Mouse (Mus musculus) kidney, embryonic 15.5 days (tissue): Measurements from ENCODE around the gene Ppil6. TPM values are rescaled to one million over a fixed set of nuclear protein-coding genes. Genes with fewer than 3 reads are reported as not detected.

Experiments
- ATAC-seq: fragments of 200-750 bp; cut with Nextera tagmentation; replicated peaks from 2 replicates; pipeline ENCODE4 v1.8.0; 2017; ENCODE audit warnings: moderate TSS enrichment; ENCODE audit not compliant: low FRiP score
- H3K27ac ChIP-seq: fragments of 300-500 bp; sonication (generic); 2 replicates; pipeline ENCODE4 v1.5.1; 2015; ENCODE audit warnings: mild to moderate bottlenecking, inconsistent platforms
- H3K27me3 ChIP-seq: fragments of 300-500 bp; sonication (generic); 2 replicates; pipeline ENCODE4 v1.6.1; 2015; ENCODE audit warnings: inconsistent platforms
- H3K36me3 ChIP-seq: fragments of 300-500 bp; sonication (generic); 2 replicates; pipeline ENCODE4 v1.6.1; 2015; ENCODE audit warnings: inconsistent platforms
- H3K4me1 ChIP-seq: fragments of 300-500 bp; sonication (generic); 2 replicates; pipeline ENCODE4 v1.6.1; 2015; ENCODE audit warnings: inconsistent platforms
- H3K4me2 ChIP-seq: fragments of 300-500 bp; sonication (generic); 2 replicates; pipeline ENCODE4 v1.6.1; 2015; ENCODE audit warnings: moderate library complexity, mild to moderate bottlenecking, inconsistent platforms
- H3K4me3 ChIP-seq: fragments of 300-500 bp; sonication (generic); replicated peaks from 2 replicates; pipeline ENCODE4 v1.5.1; 2015; ENCODE audit warnings: mild to moderate bottlenecking, inconsistent platforms
- H3K9ac ChIP-seq: fragments of 300-500 bp; sonication (generic); 2 replicates; pipeline ENCODE4 v1.6.1; 2015; ENCODE audit warnings: mild to moderate bottlenecking, inconsistent platforms
- H3K9me3 ChIP-seq: fragments of 300-500 bp; sonication (generic); replicated peaks from 2 replicates; pipeline ENCODE4 v1.6.1; 2016; ENCODE audit warnings: inconsistent platforms
- WGBS: fragments of 180-500 bp; shearing (Covaris S2); methylation state at CpG from one replicate; pipeline ENCODE4 v1.1.7; 2015; ENCODE audit warnings: mixed read lengths; 5-methylcytosine and 5-hydroxymethylcytosine counted together
- polyA plus RNA-seq: library from polyadenylated mRNA; unstranded; fragments of >200 nt; fragmentation: Nextera tagmentation; extraction: Ambion mirVana; gene quantifications from 2 replicates; pipeline ENCODE4 v1.2.1, GENCODE M21; 2015

Gene Ppil6
- polyA plus RNA-seq, 1 experiment from 2014 or later = 2.4 TPM

- no peak overlapping the region for H3K4me2 ChIP-seq
- H3K9me3 ChIP-seq = no peaks in the 10 kb centered on the region
- H3K27ac ChIP-seq = no peak overlapping the region
- H3K4me3 ChIP-seq = no peak overlapping the region
- H3K4me1 ChIP-seq = no peaks in the 10 kb centered on the region
- WGBS = 80% methylated on average over 4 of the region's 4 CpGs
- no peak overlapping the region for H3K9ac ChIP-seq
- no peaks in the 10 kb centered on the region for H3K36me3 ChIP-seq
- ATAC-seq = no peak
- no peaks in the 10 kb centered on the region for H3K27me3 ChIP-seq
Observed at GRCm38 (mm10) chr10:41514301-41514700, 24.1 kb downstream of the Ppil6 start.

GRCm38 (mm10) chr10:41514921-41515320 lies 24.7 kb downstream of the Ppil6 start:
- no peak overlapping the region for H3K27ac ChIP-seq
- no peak overlapping the region for H3K4me3 ChIP-seq
- H3K9me3 ChIP-seq = no peaks in the 10 kb centered on the region
- no peaks in the 10 kb centered on the region for H3K4me1 ChIP-seq
- no peak for ATAC-seq
- no peak overlapping the region for H3K9ac ChIP-seq
- H3K27me3 ChIP-seq = no peaks in the 10 kb centered on the region
- no peak overlapping the region for H3K4me2 ChIP-seq
- no peaks in the 10 kb centered on the region for H3K36me3 ChIP-seq

GRCm38 (mm10) chr10:41518508-41518980 lies 28.3 kb downstream of the Ppil6 start:
- peak; percentile 70 for ATAC-seq
- under 1% methylated on average over 23 of the region's 23 CpGs for WGBS
- H3K9me3 ChIP-seq = no peaks in the 10 kb centered on the region
- no peaks in the 10 kb centered on the region for H3K27me3 ChIP-seq
- H3K4me2 ChIP-seq = peak overlapping the region; percentile 86
- H3K36me3 ChIP-seq = peaks cover 6% of the 10 kb centered on the region
- peak overlapping the region; percentile 97 for H3K4me3 ChIP-seq
- peak overlapping the region; percentile 98 for H3K27ac ChIP-seq
- peak overlapping the region; percentile 96 for H3K9ac ChIP-seq
- peaks cover 20% of the 10 kb centered on the region for H3K4me1 ChIP-seq

- H3K4me1 ChIP-seq = peaks cover 22% of the 10 kb centered on the region
- H3K9ac ChIP-seq = peak within 1 kb of the TSS; percentile 96
- peak within 1 kb of the TSS; percentile 98 for H3K27ac ChIP-seq
- peak; percentile 95 for ATAC-seq
- peak within 1 kb of the TSS; percentile 86 for H3K4me2 ChIP-seq
- H3K4me3 ChIP-seq = peak within 1 kb of the TSS; percentile 97
- peaks cover 12% of the 10 kb centered on the region for H3K36me3 ChIP-seq
- H3K27me3 ChIP-seq = no peaks in the 10 kb centered on the region
- H3K9me3 ChIP-seq = no peaks in the 10 kb centered on the region
- WGBS = under 1% methylated on average over 60 of the region's 69 CpGs
Observed at GRCm38 (mm10) chr10:41518981-41519618, 28.9 kb downstream of the Ppil6 start, which contains the start of gene Cd164. Gene Cd164, plus strand, starts transcription at chr10:41519414.

- peak overlapping the region; percentile 86 for H3K4me2 ChIP-seq
- peaks cover 19% of the 10 kb centered on the region for H3K36me3 ChIP-seq
- no peaks in the 10 kb centered on the region for H3K9me3 ChIP-seq
- H3K9ac ChIP-seq = peak overlapping the region; percentile 96
- peaks cover 22% of the 10 kb centered on the region for H3K4me1 ChIP-seq
- H3K27me3 ChIP-seq = no peaks in the 10 kb centered on the region
- peak overlapping the region; percentile 98 for H3K27ac ChIP-seq
- peak; percentile 44 for ATAC-seq
- H3K4me3 ChIP-seq = peak overlapping the region; percentile 97
- under 1% methylated on average over 65 of the region's 65 CpGs for WGBS
Observed at GRCm38 (mm10) chr10:41519640-41520409, 29.6 kb downstream of the Ppil6 start.

DNA sequence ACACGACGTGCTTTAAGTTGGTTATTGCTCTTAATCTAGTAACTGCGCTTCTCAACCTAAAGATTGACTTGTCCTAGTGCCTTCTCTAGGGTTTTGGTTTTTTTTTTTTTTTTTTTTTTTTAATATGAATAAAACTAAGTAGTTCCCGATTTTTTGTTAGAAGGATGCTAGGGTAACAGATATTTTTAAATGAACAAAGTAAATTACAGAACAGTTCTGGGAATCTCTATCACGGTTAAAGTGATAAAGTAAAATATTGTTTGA lies 30.1 kb downstream of the Ppil6 start:
- peaks cover 22% of the 10 kb centered on the region for H3K36me3 ChIP-seq
- WGBS = 0% methylated on average over 5 of the region's 5 CpGs
- H3K4me1 ChIP-seq = peaks cover 22% of the 10 kb centered on the region
- H3K4me2 ChIP-seq = peak overlapping the region; percentile 86
- H3K27ac ChIP-seq = peak overlapping the region; percentile 98; the same call in 1 of the 2 replicates
- no peak for ATAC-seq
- H3K27me3 ChIP-seq = no peaks in the 10 kb centered on the region
- H3K4me3 ChIP-seq = peak overlapping the region; percentile 97
- H3K9me3 ChIP-seq = no peaks in the 10 kb centered on the region
- H3K9ac ChIP-seq = peak overlapping the region; percentile 96

DNA sequence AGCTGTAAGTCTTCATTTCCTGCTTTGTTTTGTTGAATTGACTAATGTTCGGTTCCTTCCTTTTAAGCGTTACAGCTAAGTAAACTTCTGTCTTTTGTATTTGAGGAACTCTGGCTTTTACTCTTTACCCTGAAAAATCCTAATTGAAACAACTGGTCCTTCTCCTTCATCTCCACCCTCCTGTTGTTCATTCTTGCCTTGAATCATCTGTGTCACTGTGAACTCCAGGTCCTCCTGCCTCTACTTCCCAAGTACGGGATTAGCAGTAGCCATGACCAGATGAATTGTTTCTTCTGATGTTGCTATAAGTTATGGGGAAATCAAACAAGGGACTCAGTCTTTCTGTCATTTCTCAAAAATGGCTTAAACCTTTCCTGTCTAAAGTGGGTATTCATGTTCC lies 33.1 kb downstream of the Ppil6 start:
- Histone ChIP-seq H3K4me1 (peaks cover 22% of the 10 kb centered on the region), H3K36me3 (peaks cover 42% of the 10 kb centered on the region), H3K4me3 (no peak overlapping the region), H3K27ac (no peak overlapping the region), H3K27me3 (no peaks in the 10 kb centered on the region), H3K9ac (no peak overlapping the region), H3K9me3 (no peaks in the 10 kb centered on the region), H3K4me2 (no peak overlapping the region)
- 70% methylated on average over 3 of the region's 3 CpGs for WGBS
- ATAC-seq = no peak

DNA sequence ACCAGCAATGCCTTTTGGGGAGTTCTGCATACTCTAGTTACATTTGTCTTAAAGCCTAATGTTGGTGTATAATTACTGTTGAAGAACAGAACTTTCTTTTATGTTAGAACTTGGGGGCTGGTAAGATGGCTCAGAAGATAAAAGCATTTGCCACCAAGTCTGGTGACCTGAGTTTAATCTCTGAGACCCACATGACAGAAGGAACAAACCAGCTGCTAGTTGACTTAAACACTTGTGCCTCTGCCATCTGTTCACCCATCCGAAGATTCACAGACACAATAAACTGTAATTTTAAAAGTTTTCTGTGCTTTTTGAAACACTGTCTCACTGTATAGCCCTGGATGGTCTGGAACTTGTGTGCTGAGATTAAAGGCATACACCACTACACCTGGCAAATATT lies 35.5 kb downstream of the Ppil6 start:
- Histone ChIP-seq H3K36me3 (peaks cover 62% of the 10 kb centered on the region), H3K27ac (no peak overlapping the region), H3K9me3 (no peaks in the 10 kb centered on the region), H3K4me1 (peaks cover 20% of the 10 kb centered on the region), H3K9ac (no peak overlapping the region), H3K4me3 (no peak overlapping the region), H3K27me3 (no peaks in the 10 kb centered on the region), H3K4me2 (no peak overlapping the region)
- WGBS = 80% methylated on average over 1 of the region's 1 CpGs
- ATAC-seq = no peak

DNA sequence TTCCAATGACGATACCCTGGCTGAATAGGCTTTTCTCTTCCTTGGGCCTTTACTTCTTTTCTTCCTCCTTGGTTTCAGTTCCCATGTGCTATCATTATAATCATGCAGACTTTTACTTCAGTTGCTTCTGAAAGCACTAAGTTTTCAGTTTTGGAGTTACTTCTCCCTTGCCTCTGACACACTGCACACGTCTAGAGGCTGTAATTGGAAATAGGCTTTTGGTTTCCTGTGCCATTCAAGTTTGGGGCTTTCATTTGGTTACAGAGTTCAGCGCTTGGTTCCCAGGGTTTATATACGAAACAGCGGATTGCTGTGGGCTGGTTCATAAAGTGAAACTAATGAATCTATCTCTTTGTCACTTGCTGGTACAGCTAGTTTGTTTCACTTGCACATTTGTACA lies 39.7 kb downstream of the Ppil6 start:
- 92% methylated on average over 5 of the region's 5 CpGs for WGBS
- peaks cover 79% of the 10 kb centered on the region for H3K36me3 ChIP-seq

GRCm38 (mm10) chr10:41535991-41536390 lies 45.8 kb downstream of the Ppil6 start:
- Histone ChIP-seq H3K36me3 (peaks cover 70% of the 10 kb centered on the region), H3K4me1 (no peaks in the 10 kb centered on the region), H3K4me3 (no peak overlapping the region), H3K9ac (no peak overlapping the region), H3K27me3 (no peaks in the 10 kb centered on the region), H3K9me3 (no peaks in the 10 kb centered on the region), H3K27ac (no peak overlapping the region), H3K4me2 (no peak overlapping the region)
- WGBS = 91% methylated on average over 2 of the region's 2 CpGs
- no peak for ATAC-seq

More for the DNA sequence above, 39.7 kb downstream of the Ppil6 start:
- Histone ChIP-seq H3K9ac (no peak overlapping the region), H3K27me3 (no peaks in the 10 kb centered on the region), H3K4me2 (no peak overlapping the region), H3K27ac (no peak overlapping the region), H3K4me1 (no peaks in the 10 kb centered on the region), H3K9me3 (no peaks in the 10 kb centered on the region), H3K4me3 (no peak overlapping the region)
- ATAC-seq = no peak

- Histone ChIP-seq H3K4me3 (no peak overlapping the region), H3K9ac (no peak overlapping the region), H3K27me3 (no peaks in the 10 kb centered on the region), H3K4me2 (no peak overlapping the region), H3K4me1 (no peaks in the 10 kb centered on the region), H3K27ac (no peak overlapping the region), H3K9me3 (no peaks in the 10 kb centered on the region), H3K36me3 (peaks cover 63% of the 10 kb centered on the region)
- WGBS = 87% methylated on average over 1 of the region's 1 CpGs
- no peak for ATAC-seq
Observed at GRCm38 (mm10) chr10:41536714-41537113, 46.5 kb downstream of the Ppil6 start.

- no peaks in the 10 kb centered on the region for H3K4me1 ChIP-seq
- H3K4me2 ChIP-seq = no peak overlapping the region
- H3K9ac ChIP-seq = no peak overlapping the region
- no peaks in the 10 kb centered on the region for H3K9me3 ChIP-seq
- no peak for ATAC-seq
- peaks cover 62% of the 10 kb centered on the region for H3K36me3 ChIP-seq
- no peak overlapping the region for H3K27ac ChIP-seq
- H3K27me3 ChIP-seq = no peaks in the 10 kb centered on the region
- H3K4me3 ChIP-seq = no peak overlapping the region
- WGBS = 94% methylated on average over 4 of the region's 4 CpGs
Observed at GRCm38 (mm10) chr10:41537226-41537982, 47.2 kb downstream of the Ppil6 start.
